Mouse (Mus musculus): Measurements from ENCODE around the gene Cnnm4.
A peak's percentile ranks its signal among the peaks of the same experiment; 100 is the strongest.

Cnnm4 gene

GRCm38 (mm10) chr1:36473211-36473780 is 1.9 kb downstream of the Cnnm4 start:
- no peak for DNase-seq (ENCODE audit: low spot score)

GRCm38 (mm10) chr1:36474646-36475045 is 3.2 kb downstream of the Cnnm4 start:
- DNase-seq (ENCODE audit: low spot score): no peak

- no peak for DNase-seq (ENCODE audit: low spot score)
Observed at GRCm38 (mm10) chr1:36475480-36476110, 4.2 kb downstream of the Cnnm4 start.

- no peak for DNase-seq (ENCODE audit: low spot score)
Observed at GRCm38 (mm10) chr1:36476426-36476825, 5.0 kb downstream of the Cnnm4 start.

GRCm38 (mm10) chr1:36478343-36478795 is 6.9 kb downstream of the Cnnm4 start:
- DNase-seq (ENCODE audit: low spot score): no peak

- DNase-seq (ENCODE audit: low spot score): no peak
Observed at GRCm38 (mm10) chr1:36479903-36480899, 8.8 kb downstream of the Cnnm4 start.

- no peak for DNase-seq (ENCODE audit: low spot score)
Observed at GRCm38 (mm10) chr1:36483825-36484224, 12.4 kb downstream of the Cnnm4 start.

- no peak for DNase-seq (ENCODE audit: low spot score)
Observed at GRCm38 (mm10) chr1:36485080-36485479, 13.7 kb downstream of the Cnnm4 start.

- no peak for DNase-seq (ENCODE audit: low spot score)
Observed at GRCm38 (mm10) chr1:36487111-36487510, 15.7 kb downstream of the Cnnm4 start.

GRCm38 (mm10) chr1:36489661-36490060 is 18.2 kb downstream of the Cnnm4 start:
- DNase-seq (ENCODE audit: low spot score): no peak

- DNase-seq (ENCODE audit: low spot score): no peak
Observed at GRCm38 (mm10) chr1:36492416-36493139, 21.2 kb downstream of the Cnnm4 start.

- no peak for DNase-seq (ENCODE audit: low spot score)
Observed at GRCm38 (mm10) chr1:36493299-36493698, 21.9 kb downstream of the Cnnm4 start.

GRCm38 (mm10) chr1:36496719-36497118 is 25.3 kb downstream of the Cnnm4 start:
- no peak for DNase-seq (ENCODE audit: low spot score)

GRCm38 (mm10) chr1:36497312-36497711 is 25.9 kb downstream of the Cnnm4 start:
- DNase-seq (ENCODE audit: low spot score): no peak

- no peak for DNase-seq (ENCODE audit: low spot score)
Observed at GRCm38 (mm10) chr1:36501261-36501660, 29.8 kb downstream of the Cnnm4 start.

GRCm38 (mm10) chr1:36508238-36508637 is 36.8 kb downstream of the Cnnm4 start:
- DNase-seq (ENCODE audit: low spot score): no peak

- DNase-seq (ENCODE audit: low spot score): peak; percentile 96
Observed at GRCm38 (mm10) chr1:36511289-36512021, 40.0 kb downstream of the Cnnm4 start, which contains the start of gene Cnnm3. TSS of gene Cnnm3 (plus strand) at chr1:36511867.

GRCm38 (mm10) chr1:36512089-36512965 is 40.9 kb downstream of the Cnnm4 start:
- no peak for DNase-seq (ENCODE audit: low spot score)

GRCm38 (mm10) chr1:36512966-36513280 is 41.5 kb downstream of the Cnnm4 start:
- DNase-seq (ENCODE audit: low spot score): no peak

GRCm38 (mm10) chr1:36513310-36513709 is 41.9 kb downstream of the Cnnm4 start:
- DNase-seq (ENCODE audit: low spot score): no peak
